ENCODE assay signal across 13 mouse cellular contexts in the genomic region with DNA sequence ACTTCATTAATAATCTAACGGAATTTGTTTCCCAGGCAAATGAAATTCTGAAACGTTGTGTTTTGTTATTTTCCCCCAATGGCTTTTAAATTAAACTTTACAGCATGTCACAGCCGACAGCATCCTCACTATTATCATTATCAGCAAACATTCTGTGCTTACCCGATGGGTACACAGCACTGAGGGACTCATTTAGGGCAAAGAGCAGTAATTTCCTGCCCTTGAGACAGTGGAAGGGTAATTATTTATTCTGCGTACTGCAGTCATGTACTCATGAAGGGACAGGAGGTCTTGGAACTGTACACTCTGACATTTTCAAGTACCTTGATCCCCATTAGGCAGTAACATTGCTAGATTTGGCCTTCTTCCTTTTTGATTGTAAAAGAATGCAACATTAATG.
"Had no signal": no experiment of that assay in that cellular context is flagged by ENCODE, and none has a peak within 500 bp of the region (broad histone marks: within the 10 kb centered on the region; RNA-seq: fewer than 3 reads in every experiment).

No protein-coding gene starts in this region.

- ATAC-seq: liver, embryonic 12.5 days; midbrain, embryonic 15.5 days had no signal

- H3K27ac ChIP-seq: limb, embryonic 15.5 days; liver, embryonic 12.5 days; midbrain, embryonic 15.5 days; stomach, embryonic 15.5 days had no signal

- H3K9me3 ChIP-seq: limb, embryonic 15.5 days; liver, embryonic 12.5 days; midbrain, embryonic 15.5 days; stomach, embryonic 15.5 days had no signal

- DNase-seq: kidney, postnatal 25 days; layer of hippocampus, postnatal 36 days; lung, embryonic 14.5 days; lung, postnatal 10 days; lung, postnatal 4 days; right cerebral cortex, postnatal 14 days; thymus, adult 2 months; thymus, postnatal 25 days had no signal

- H3K9ac ChIP-seq: limb, embryonic 15.5 days; liver, embryonic 12.5 days; lung, embryonic 14.5 days; midbrain, embryonic 15.5 days; stomach, embryonic 15.5 days had no signal

- H3K27me3 ChIP-seq: limb, embryonic 15.5 days; liver, embryonic 12.5 days; midbrain, embryonic 15.5 days; stomach, embryonic 15.5 days had no signal

- H3K4me3 ChIP-seq: limb, embryonic 15.5 days; liver, embryonic 12.5 days; midbrain, embryonic 15.5 days; stomach, embryonic 15.5 days had no signal

- H3K4me2 ChIP-seq: limb, embryonic 15.5 days; liver, embryonic 12.5 days; lung, embryonic 14.5 days; midbrain, embryonic 11.5 days; midbrain, embryonic 15.5 days; stomach, embryonic 15.5 days had no signal

- H3K4me1 ChIP-seq: limb, embryonic 15.5 days; liver, embryonic 12.5 days; midbrain, embryonic 15.5 days; stomach, embryonic 15.5 days had no signal

- H3K36me3 ChIP-seq: limb, embryonic 15.5 days; liver, embryonic 12.5 days; midbrain, embryonic 15.5 days; stomach, embryonic 15.5 days had no signal
